Mouse (Mus musculus): ENCODE data around the gene Ripply2. TPM values are rescaled to one million over a fixed set of nuclear protein-coding genes. Genes with fewer than 3 reads are reported as not detected.

The Ripply2 gene
- polyA plus RNA-seq, 1 experiment from 2014 or later = 13.2 TPM

GRCm38 (mm10) chr9:86985105-86985504 is 30.2 kb upstream of the Ripply2 start:
- H3K4me1 ChIP-seq (ENCODE audit: control insufficient read depth, insufficient read depth, low read length) = no peaks in the 10 kb centered on the region
- WGBS = 64% methylated on average over 6 of the region's 6 CpGs
- H3K9ac ChIP-seq (replicated peaks; ENCODE audit: low read depth, low read length) = no peak overlapping the region
- H3K4me2 ChIP-seq (ENCODE audit: low read depth, low read length) = no peak overlapping the region
- no peak overlapping the region for H3K4me3 ChIP-seq (ENCODE audit: low read depth, low read length)
- no peak overlapping the region for H3K27ac ChIP-seq (ENCODE audit: low read depth, low read length)
- H3K9me3 ChIP-seq (ENCODE audit: control insufficient read depth, low read length) = no peaks in the 10 kb centered on the region
- ATAC-seq (ENCODE audit: low read depth) = no peak
- no peaks in the 10 kb centered on the region for H3K27me3 ChIP-seq (ENCODE audit: control insufficient read depth, insufficient read depth, low read length)
- H3K36me3 ChIP-seq (ENCODE audit: control insufficient read depth, insufficient read depth, low read length) = no peaks in the 10 kb centered on the region

- Histone ChIP-seq H3K4me3 (ENCODE audit: low read depth, low read length) (no peak overlapping the region), H3K9ac (replicated peaks; ENCODE audit: low read depth, low read length) (no peak overlapping the region), H3K27ac (ENCODE audit: low read depth, low read length) (no peak overlapping the region), H3K36me3 (ENCODE audit: control insufficient read depth, insufficient read depth, low read length) (no peaks in the 10 kb centered on the region), H3K9me3 (ENCODE audit: control insufficient read depth, low read length) (no peaks in the 10 kb centered on the region), H3K4me1 (ENCODE audit: control insufficient read depth, insufficient read depth, low read length) (no peaks in the 10 kb centered on the region), H3K4me2 (ENCODE audit: low read depth, low read length) (no peak overlapping the region), H3K27me3 (ENCODE audit: control insufficient read depth, insufficient read depth, low read length) (no peaks in the 10 kb centered on the region)
- WGBS = 53% methylated on average over 7 of the region's 7 CpGs
- ATAC-seq (ENCODE audit: low read depth) = no peak
These were observed 28.5 kb upstream of the Ripply2 start for GRCm38 (mm10) chr9:86986703-86987296.

GRCm38 (mm10) chr9:86989822-86990221 is 25.5 kb upstream of the Ripply2 start:
- no peak for ATAC-seq (ENCODE audit: low read depth)

GRCm38 (mm10) chr9:86991758-86992157 is 23.6 kb upstream of the Ripply2 start:
- H3K27me3 ChIP-seq (ENCODE audit: control insufficient read depth, insufficient read depth, low read length) = no peaks in the 10 kb centered on the region
- no peak overlapping the region for H3K9ac ChIP-seq (replicated peaks; ENCODE audit: low read depth, low read length)
- H3K4me2 ChIP-seq (ENCODE audit: low read depth, low read length) = no peak overlapping the region
- WGBS = 87% methylated on average over 8 of the region's 8 CpGs
- no peak overlapping the region for H3K4me3 ChIP-seq (ENCODE audit: low read depth, low read length)
- no peak overlapping the region for H3K27ac ChIP-seq (ENCODE audit: low read depth, low read length)
- ATAC-seq (ENCODE audit: low read depth) = no peak
- no peaks in the 10 kb centered on the region for H3K9me3 ChIP-seq (ENCODE audit: control insufficient read depth, low read length)
- H3K4me1 ChIP-seq (ENCODE audit: control insufficient read depth, insufficient read depth, low read length) = no peaks in the 10 kb centered on the region
- H3K36me3 ChIP-seq (ENCODE audit: control insufficient read depth, insufficient read depth, low read length) = no peaks in the 10 kb centered on the region

More at GRCm38 (mm10) chr9:86989822-86990221, 25.5 kb upstream of the Ripply2 start:
- Histone ChIP-seq H3K9me3 (ENCODE audit: control insufficient read depth, low read length) (no peaks in the 10 kb centered on the region), H3K4me2 (ENCODE audit: low read depth, low read length) (no peak overlapping the region), H3K27ac (ENCODE audit: low read depth, low read length) (no peak overlapping the region), H3K4me3 (ENCODE audit: low read depth, low read length) (no peak overlapping the region), H3K9ac (replicated peaks; ENCODE audit: low read depth, low read length) (no peak overlapping the region), H3K36me3 (ENCODE audit: control insufficient read depth, insufficient read depth, low read length) (no peaks in the 10 kb centered on the region), H3K27me3 (ENCODE audit: control insufficient read depth, insufficient read depth, low read length) (no peaks in the 10 kb centered on the region), H3K4me1 (ENCODE audit: control insufficient read depth, insufficient read depth, low read length) (no peaks in the 10 kb centered on the region)

- Histone ChIP-seq H3K27ac (ENCODE audit: low read depth, low read length) (no peak overlapping the region), H3K9me3 (ENCODE audit: control insufficient read depth, low read length) (no peaks in the 10 kb centered on the region), H3K4me1 (ENCODE audit: control insufficient read depth, insufficient read depth, low read length) (no peaks in the 10 kb centered on the region), H3K27me3 (ENCODE audit: control insufficient read depth, insufficient read depth, low read length) (no peaks in the 10 kb centered on the region), H3K4me3 (ENCODE audit: low read depth, low read length) (no peak overlapping the region), H3K36me3 (ENCODE audit: control insufficient read depth, insufficient read depth, low read length) (no peaks in the 10 kb centered on the region), H3K9ac (replicated peaks; ENCODE audit: low read depth, low read length) (no peak overlapping the region), H3K4me2 (ENCODE audit: low read depth, low read length) (no peak overlapping the region)
- WGBS = 70% methylated on average over 3 of the region's 3 CpGs
- no peak for ATAC-seq (ENCODE audit: low read depth)
These were observed 18.2 kb upstream of the Ripply2 start for GRCm38 (mm10) chr9:86997046-86997691.

GRCm38 (mm10) chr9:86999956-87000582 is 15.3 kb upstream of the Ripply2 start:
- Histone ChIP-seq H3K9ac (replicated peaks; ENCODE audit: low read depth, low read length) (no peak overlapping the region), H3K27me3 (ENCODE audit: control insufficient read depth, insufficient read depth, low read length) (no peaks in the 10 kb centered on the region)
- WGBS = 78% methylated on average over 2 of the region's 2 CpGs

DNA sequence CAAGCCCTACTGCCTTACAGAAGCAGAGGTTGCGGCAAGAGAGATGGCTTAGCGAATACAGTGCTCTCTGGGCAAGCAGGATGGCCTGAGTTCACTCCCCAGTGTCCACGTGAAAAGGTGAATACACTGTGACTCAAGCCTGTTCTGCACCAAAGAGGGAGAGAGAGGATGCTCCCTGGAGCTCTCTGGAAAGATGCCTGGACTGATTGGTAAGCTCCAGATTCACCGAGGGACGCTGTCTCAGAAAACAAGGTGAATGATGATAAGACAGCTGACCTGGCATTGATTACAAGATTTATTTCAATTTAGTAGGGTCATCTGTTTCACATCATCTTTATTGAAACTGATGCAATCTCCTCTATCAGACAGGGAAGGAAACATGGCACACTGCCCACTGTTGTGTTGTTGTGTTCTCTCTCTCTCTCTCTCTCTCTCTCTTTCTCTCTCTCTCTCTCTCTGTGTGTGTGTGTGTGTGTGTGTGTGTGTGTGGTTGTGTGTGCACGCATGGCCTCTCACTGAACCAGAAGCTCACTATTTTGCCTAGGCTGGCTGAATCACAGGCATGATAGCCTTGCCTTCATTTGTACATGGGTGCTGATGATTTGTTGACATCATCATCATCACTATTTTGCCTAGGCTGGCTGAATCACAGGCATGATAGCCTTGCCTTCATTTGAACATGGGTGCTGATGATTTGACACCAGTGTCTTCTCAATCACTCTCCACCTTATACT is 10.5 kb upstream of the Ripply2 start:
- ATAC-seq (ENCODE audit: low read depth) = no peak
- Histone ChIP-seq H3K9ac (replicated peaks; ENCODE audit: low read depth, low read length) (no peak overlapping the region), H3K4me2 (ENCODE audit: low read depth, low read length) (no peak overlapping the region), H3K4me3 (ENCODE audit: low read depth, low read length) (no peak overlapping the region), H3K9me3 (ENCODE audit: control insufficient read depth, low read length) (no peaks in the 10 kb centered on the region), H3K27me3 (ENCODE audit: control insufficient read depth, insufficient read depth, low read length) (no peaks in the 10 kb centered on the region), H3K27ac (ENCODE audit: low read depth, low read length) (no peak overlapping the region), H3K4me1 (ENCODE audit: control insufficient read depth, insufficient read depth, low read length) (no peaks in the 10 kb centered on the region), H3K36me3 (ENCODE audit: control insufficient read depth, insufficient read depth, low read length) (no peaks in the 10 kb centered on the region)
- WGBS = 70% methylated on average over 6 of the region's 6 CpGs

More at GRCm38 (mm10) chr9:86999956-87000582, 15.3 kb upstream of the Ripply2 start:
- Histone ChIP-seq H3K4me1 (ENCODE audit: control insufficient read depth, insufficient read depth, low read length) (no peaks in the 10 kb centered on the region), H3K27ac (ENCODE audit: low read depth, low read length) (no peak overlapping the region), H3K4me3 (ENCODE audit: low read depth, low read length) (no peak overlapping the region), H3K9me3 (ENCODE audit: control insufficient read depth, low read length) (no peaks in the 10 kb centered on the region), H3K36me3 (ENCODE audit: control insufficient read depth, insufficient read depth, low read length) (no peaks in the 10 kb centered on the region), H3K4me2 (ENCODE audit: low read depth, low read length) (no peak overlapping the region)
- no peak for ATAC-seq (ENCODE audit: low read depth)

DNA sequence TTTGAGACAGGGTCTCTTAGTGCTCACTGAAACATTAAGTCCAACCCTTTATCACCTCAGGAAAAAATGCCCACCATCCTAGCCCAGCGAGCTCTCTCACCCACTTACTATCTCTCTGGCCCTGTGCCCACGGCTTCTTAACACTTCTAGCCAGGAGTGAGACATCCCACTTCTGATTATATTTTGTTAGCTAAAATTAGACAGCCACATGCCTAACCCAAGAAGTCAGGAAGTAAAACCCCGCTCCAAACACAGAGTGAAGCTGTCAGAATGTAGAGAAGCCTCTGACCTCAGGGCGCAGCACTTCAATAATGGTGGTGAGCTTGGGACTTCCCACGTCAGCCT is 9.9 kb upstream of the Ripply2 start:
- no peaks in the 10 kb centered on the region for H3K36me3 ChIP-seq (ENCODE audit: control insufficient read depth, insufficient read depth, low read length)
- no peak overlapping the region for H3K9ac ChIP-seq (replicated peaks; ENCODE audit: low read depth, low read length)
- no peak overlapping the region for H3K4me3 ChIP-seq (ENCODE audit: low read depth, low read length)
- no peak overlapping the region for H3K27ac ChIP-seq (ENCODE audit: low read depth, low read length)
- ATAC-seq (ENCODE audit: low read depth) = no peak
- no peaks in the 10 kb centered on the region for H3K4me1 ChIP-seq (ENCODE audit: control insufficient read depth, insufficient read depth, low read length)
- H3K4me2 ChIP-seq (ENCODE audit: low read depth, low read length) = no peak overlapping the region
- H3K9me3 ChIP-seq (ENCODE audit: control insufficient read depth, low read length) = no peaks in the 10 kb centered on the region
- H3K27me3 ChIP-seq (ENCODE audit: control insufficient read depth, insufficient read depth, low read length) = no peaks in the 10 kb centered on the region
- 76% methylated on average over 5 of the region's 5 CpGs for WGBS

DNA sequence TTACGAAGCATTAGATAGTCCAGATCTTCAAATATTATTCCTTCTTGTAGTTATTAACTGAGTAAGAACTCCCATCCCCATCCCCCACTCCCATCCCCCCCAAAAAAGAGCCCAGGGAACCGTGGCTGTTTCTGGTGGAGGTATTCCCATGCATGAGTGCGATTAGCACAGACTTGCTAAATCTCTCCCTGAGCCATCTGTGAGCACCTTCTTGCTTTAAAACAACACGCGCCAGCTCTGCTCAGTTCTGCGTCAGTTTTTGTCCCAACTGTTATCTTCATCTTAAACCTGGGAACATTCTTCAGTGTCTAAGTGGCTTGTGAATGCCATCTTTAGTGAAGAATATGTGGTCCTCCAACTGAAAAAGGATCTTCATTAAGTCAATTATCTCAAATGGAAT is 6.8 kb upstream of the Ripply2 start:
- Histone ChIP-seq H3K9ac (replicated peaks; ENCODE audit: low read depth, low read length) (no peak overlapping the region), H3K27me3 (ENCODE audit: control insufficient read depth, insufficient read depth, low read length) (no peaks in the 10 kb centered on the region), H3K4me3 (ENCODE audit: low read depth, low read length) (no peak overlapping the region), H3K36me3 (ENCODE audit: control insufficient read depth, insufficient read depth, low read length) (no peaks in the 10 kb centered on the region), H3K4me2 (ENCODE audit: low read depth, low read length) (no peak overlapping the region), H3K9me3 (ENCODE audit: control insufficient read depth, low read length) (no peaks in the 10 kb centered on the region), H3K27ac (ENCODE audit: low read depth, low read length) (no peak overlapping the region), H3K4me1 (ENCODE audit: control insufficient read depth, insufficient read depth, low read length) (no peaks in the 10 kb centered on the region)
- 78% methylated on average over 6 of the region's 6 CpGs for WGBS
- no peak for ATAC-seq (ENCODE audit: low read depth)
